Mouse (Mus musculus) left cerebral cortex, adult 11 months (tissue): ENCODE measurements around the gene Gdpgp1.
A peak's percentile ranks its signal among the peaks of the same experiment; 100 is the strongest.

Experiments
- DNase-seq: peaks from one replicate; pipeline ENCODE4 v3.0.0; 2022; ENCODE audit warnings: low spot score

Gene Gdpgp1

DNA sequence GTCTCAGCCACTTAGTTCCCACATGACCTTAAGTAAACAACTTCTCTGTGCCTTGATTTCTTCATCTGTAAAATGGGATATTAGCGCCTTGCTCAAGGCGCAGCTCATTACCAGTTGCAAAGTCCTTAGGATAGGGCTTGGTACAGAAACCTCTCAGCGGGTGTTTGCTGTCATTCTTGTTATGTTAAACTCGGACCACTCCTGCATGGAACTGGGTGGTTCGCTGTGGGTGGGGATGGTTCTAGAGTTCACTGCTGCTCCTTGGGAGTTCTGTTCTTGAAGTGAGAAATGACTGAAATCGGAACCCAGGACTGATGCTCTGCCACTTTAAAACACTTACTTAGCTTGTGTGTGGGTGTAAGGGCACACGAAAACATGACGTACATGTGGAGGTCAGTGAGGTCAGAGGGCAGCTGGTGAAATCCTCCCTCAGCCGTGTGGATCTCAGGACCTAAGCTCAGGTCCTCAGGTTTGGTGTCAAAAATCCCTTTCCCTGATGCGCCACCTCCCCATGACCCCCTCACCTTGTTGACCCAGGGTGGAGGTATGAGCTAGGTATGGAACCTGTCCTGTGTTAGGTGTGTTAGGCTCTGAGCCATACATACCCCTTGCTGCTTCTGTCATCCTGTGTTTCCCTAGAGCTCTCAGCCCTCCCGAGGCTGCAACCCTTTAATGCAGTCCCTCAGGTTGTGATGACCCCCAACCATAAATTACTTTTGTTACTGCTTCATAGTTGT is 32.6 kb upstream of the Gdpgp1 start:
- no peak for DNase-seq

DNA sequence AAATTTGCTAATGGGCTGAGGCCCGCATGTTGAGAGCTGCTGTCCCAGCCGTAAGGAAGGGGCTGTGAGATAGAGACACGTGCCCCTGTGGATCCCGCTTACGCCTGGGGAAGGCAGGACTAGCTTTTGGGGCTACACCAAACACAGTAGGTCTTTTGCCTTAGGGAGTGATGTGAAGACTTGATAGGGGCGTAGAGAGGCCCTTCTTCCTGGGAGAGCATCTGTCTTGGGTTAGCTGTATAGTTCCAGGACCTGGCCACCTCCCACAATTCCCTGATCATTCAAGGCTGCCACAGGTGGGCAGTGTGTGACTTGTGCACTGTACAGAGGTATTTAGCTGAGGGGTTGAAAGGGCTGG is 32.1 kb upstream of the Gdpgp1 start:
- DNase-seq, result no peak

DNA sequence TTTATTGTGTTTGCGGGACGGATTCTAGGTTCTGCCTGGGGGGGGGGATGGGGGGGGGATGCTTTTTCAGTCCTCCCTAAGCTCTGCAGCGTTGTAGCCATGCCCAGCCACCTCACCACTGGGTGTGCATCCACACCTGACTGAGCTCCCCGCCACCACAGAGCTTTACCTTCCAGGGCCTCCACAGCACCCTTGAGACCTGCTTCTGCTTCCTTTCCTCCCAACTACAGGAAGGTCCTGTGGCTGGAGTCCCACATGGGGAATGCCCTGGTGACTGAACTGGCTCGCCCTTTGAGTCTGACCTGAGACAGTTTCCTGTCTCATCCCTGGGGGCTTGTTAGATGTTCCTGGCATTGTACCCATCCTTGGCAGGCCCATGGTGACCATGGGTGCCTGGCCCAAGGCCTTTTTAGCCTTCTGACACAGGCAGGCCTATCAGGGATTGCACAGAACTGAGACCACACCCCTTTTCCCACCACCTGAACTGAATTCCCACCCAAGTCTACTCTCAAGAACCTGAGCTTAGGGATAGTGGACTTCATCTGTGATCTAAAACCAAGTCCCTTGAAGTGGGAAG is 31.6 kb upstream of the Gdpgp1 start:
- DNase-seq, result no peak

DNA sequence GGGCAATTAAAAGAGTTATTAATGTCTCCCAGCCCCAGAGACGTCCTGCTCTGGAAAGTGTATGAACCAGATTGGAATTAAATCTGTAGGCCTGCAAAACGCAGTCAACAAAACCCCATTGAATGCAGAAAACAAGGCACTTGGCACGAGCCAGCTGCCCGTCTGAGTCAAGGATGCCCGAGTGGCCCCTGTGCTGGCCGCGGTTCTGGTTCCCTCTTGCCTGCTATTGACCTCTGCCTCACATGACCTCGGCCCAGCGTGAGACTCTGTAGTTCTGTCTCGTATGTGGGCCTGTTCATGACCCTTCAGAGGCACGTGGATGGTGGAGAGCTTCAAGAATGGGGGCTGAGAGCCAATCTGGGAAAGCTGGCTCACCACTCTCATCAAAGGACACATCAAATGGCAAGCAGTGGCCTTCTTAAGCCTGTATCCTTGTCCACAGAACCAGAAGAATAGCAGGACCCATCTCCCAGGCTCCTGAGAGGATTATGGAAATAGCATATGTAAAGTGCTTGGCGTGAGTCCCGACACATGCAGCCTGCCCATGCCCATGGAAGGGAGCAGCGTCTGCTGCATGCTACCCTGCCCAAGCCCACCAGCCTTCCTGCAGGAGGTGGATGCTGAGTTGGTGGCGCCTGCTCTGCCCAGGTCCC is 30.7 kb upstream of the Gdpgp1 start:
- no peak for DNase-seq

DNA sequence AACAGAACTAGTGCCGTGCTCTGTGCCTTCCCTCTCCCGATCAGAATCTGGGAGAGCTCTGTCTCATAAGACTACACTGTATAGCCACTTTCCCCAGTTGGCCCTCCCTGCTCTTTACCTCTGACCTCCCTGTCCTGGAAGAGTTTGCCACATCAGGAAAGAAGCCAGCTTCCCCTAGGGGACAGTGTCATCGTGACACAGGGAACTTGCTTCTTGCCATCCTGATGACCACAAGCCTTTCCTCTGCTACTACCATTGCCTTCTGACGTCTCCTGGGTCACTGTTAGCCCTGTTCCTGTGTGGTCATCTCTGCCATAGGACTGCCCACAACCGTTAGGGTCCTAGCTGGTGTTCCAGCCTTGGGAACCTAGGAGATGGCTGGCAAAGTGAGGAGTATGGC is 29.7 kb upstream of the Gdpgp1 start:
- no peak for DNase-seq

DNA sequence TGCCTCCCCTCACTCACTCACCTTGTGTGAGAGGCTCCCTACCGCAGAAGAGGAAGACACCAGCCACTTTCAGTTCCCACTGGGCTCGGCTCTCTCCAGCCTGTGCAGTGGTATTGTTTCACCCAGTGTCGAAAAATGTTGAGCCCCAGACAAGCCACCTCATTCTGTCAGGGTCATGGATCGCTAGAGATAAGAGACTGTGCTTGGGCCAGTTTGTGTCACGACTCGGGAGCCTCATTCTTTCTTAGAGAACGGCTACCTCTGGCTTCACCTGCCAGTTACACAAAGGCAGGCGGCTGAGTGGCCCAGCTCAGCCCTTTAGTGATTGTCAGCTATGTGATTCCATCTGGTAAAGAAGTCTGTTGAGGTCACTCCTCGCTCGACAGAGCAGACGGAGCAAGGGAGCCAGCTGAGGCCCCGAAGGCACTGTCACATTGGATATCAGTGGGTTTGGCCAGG is 29.0 kb upstream of the Gdpgp1 start:
- no peak for DNase-seq

DNA sequence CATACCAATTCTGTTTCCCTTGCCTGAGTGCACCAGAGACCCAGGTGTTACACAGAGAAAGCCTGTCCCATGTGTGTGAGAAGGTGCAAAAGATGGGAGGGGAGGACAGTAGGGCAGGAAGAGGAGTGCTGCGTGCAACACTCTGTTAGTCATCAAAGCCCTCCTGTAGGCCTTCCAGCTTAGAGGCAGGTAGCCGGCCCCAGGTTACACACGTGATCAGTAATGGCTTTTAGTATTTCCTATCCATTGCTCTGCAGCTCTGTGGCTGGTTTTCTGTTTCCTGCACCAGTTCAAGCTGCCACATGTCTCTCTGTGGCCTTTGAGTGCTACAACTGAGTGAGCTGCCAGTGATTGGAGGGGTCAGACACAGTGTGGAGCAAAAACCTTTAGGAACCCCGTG is 28.3 kb upstream of the Gdpgp1 start:
- DNase-seq, result no peak

DNA sequence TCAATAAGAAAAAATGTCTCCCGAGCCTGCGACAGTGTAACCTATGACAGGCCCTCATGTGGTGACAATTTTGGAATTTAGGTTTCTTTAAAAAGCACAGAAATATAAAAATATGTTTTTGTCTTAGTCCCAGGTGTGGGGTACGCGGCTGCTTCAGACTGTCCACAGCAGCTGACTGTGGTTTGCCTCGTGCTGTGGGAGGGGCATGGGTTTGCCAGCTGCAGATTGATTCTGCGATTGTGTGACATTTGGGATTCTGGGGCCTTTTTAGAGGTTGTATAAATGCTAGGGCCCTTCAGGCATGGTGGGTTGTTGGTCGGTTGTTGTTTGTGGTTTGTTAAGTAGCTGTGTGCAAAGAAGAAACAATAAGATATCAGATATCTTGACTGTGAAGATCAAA is 27.7 kb upstream of the Gdpgp1 start:
- no peak for DNase-seq

DNA sequence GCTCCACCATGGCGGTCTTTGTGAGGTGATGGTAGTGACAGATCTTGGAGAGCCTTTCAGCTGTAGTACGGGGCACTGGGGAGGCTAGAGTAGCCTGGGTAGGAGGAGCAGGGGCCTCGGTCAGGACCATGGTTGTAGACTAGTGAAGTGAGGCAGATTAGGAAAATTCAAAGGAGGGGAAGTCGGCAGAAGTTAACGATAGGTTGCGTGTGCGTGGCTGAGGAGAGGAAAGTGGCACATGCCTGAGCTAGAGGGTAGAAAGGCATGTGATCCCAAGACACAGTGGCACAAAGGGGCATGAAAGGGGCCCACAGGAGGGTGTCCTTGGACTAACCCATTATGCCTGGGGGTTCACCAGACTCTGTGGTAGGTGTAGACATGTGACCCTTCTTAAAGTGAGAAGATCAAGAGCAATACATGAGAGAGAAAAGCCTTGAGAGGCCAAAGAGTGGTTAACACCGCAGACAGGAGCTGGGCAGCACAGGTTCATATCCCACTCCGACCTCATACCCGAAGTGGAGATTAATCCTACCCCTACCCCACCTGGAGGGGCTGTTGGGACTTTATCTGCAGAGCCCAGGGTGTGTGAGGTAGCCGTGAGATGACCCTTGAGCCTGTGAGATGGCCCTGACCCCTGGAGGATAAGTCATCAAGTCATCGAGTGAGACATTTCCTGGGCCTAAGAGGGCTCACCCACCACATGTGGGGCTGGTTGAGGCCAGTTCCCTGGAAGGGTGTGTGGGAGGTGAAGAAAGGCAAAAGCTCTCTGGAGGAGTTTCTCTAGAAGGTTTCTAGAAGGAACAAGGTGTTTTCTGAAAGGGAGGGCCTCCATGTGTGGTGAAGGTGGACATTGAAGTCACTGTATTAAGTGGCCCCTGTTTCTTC is 26.7 kb upstream of the Gdpgp1 start:
- DNase-seq, result no peak

DNA sequence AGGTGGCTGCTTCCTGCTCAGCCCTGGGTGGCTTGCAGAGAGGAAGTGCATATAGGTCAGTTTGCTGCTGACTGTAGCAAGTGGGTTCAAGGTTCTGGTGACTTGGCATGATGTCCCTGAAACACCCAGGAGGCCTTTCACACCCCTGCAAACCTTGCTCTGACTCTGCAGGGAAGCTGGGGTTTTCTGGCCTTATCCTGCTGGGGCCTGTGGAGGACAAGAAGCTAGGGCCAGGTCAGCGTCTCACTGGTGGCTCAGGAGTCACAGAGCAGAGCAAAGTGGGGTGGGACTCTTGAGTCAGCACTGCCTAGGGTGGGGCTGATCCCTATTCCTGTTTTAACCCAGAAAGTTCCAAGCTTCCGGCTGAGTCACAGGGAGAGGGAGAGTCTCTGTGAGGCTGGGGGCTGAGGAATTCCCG is 25.3 kb upstream of the Gdpgp1 start:
- no peak for DNase-seq

DNA sequence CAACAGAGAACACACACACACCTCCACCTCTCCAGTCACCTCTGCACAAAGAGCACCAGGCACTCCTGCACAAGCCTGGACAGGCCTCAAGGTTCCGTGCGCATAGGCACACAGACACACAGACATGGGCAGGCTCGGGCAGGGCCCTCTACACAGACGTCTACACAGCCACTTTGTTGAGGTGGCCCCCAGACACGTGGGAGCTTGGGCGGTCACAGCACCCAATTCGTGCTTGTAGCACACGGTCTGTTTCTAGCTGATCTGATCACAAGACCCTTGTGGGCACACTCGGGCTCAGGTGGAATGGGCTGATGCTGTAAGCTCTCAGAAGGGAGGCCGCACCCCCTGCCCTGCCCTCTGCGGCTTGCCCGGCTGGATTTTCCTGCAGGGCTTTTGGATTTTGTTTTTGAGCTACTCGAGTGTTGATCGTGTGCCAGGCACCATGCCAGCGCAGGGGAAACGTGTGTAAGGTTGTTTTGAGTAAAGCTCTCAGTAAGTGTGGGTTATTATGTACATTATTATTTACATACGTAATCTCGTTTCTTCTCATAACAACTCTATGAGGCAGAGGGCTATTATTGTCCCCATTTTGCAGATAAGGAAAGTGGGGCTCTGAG is 24.5 kb upstream of the Gdpgp1 start:
- DNase-seq, result no peak

DNA sequence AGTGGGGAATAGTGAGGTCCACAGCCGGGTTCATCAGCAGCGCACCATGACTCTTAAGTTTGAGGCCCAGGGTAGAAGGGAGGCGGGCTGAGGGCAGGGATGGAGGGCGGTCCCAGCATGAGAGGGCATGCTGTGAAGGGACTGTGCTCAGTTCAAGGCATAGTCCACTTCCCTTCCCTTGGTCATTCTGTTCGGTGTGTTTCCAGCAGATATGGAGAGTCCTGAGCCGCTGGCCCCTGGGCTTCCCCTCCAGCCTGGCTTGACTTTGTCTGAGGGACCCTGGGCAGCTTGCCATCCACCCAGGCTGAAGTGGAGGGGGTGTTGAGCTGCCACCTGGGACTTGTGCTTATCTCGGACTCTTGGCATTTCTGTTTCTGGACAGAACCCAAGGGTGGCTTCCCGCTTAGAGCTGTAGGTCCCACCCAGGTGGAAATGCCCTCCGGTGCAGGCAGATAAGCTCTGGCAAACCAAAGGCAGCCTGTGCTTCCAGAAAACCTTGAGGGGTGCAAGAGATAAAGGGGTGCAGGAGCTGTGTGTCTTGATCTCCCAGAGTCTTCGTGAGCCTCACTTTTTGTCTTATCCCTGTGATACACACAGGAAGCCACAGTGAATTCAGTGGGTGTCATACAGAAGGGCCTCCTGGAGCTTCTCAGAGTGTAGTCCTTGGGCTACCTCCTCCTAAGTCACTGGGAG is 23.8 kb upstream of the Gdpgp1 start:
- DNase-seq, result no peak

DNA sequence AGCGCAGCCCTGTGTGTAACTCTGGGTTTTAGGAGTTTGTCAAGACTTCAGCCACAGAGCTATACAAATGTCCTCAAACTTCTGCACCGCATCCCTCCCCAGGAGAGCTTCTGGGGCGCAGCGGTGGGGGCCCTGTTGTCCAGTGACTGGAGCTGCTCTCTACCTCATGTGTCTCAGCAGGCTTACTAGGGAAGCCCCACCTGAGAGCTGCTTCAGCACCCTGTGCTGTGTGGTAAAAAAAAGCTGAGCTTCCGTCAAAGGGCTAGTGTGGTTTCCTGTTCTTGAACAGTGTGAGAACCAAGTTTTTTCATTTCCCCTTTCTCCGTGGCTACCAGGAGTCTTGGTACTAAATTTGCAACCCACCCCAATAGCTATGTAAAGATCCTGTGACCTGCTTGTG is 23.0 kb upstream of the Gdpgp1 start:
- DNase-seq, result no peak

DNA sequence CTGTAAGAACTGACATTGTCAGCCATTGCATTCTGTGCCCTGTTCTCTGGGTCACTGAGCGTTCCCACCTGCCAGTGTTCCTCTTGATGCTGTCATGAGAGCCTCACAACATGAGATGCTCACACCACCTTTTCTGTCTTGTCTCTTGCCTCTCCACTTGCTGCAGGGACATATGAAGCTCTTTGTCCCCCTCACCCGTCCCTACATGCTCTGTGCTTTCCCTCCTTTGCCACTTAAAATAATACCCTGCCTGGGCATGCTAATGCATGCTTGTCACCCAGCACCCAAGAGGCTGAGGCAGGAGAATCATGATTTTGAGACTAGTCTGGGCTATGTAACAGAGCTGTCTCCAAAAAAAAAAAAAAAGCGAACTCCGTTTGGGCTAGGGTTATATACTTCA is 21.7 kb upstream of the Gdpgp1 start:
- DNase-seq, result no peak

DNA sequence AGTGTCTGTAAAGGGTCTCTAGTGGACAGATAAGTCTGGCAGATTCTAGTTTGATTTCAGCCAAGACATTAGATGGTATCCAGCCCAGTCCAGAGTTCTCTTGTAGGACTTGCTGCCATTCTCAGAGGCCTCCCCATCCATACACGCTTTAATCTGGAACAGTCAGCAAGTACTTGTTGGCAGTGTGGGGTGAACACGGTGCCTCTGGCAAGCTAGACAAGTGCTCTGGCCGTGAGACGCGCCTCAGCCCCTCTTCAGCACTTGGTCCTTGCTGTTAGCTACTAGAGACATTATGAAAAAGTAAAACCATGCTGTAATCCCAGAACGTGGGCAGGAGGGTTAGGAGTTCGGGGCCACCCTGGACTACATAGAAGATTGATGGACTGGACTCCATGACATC is 19.1 kb upstream of the Gdpgp1 start:
- DNase-seq, result no peak

DNA sequence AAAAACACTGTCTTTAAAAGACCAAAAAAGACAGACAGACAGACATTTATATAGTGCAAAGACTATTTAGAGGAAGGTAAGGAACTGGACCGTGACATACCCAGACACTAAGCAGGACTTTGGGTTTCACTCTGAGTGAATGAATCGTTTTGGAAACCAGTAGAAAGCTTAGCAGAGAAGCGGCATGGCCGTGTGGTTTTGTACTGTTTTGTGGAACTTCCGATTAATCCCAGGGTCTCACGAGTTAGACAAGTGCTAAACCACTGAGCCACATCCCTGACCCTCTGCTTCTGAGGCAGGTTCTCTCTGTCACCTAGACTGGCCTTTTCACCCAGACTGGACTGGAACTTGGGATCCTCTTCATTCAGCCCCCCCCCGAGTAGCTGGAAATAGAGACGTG is 18.2 kb upstream of the Gdpgp1 start:
- no peak for DNase-seq

DNA sequence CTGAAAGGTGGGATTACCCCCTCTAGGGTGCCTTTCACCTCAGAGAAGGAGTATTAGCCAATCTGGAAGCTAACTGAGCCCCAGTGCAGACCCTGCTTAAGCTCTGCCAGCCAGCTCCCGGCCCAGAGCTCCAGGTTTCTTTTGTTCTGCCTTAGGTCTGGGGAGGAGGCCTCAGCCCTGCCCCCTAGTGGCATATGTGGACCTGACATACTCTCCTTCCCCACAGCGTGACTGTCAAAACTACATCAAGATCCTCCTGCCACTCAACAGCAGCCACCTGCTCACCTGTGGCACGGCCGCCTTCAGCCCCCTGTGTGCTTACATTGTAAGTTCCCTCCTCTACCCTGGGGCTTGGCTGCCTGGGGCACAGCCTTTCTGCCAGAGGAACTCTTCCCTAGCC is 17.3 kb upstream of the Gdpgp1 start:
- peak; percentile 49 for DNase-seq

DNA sequence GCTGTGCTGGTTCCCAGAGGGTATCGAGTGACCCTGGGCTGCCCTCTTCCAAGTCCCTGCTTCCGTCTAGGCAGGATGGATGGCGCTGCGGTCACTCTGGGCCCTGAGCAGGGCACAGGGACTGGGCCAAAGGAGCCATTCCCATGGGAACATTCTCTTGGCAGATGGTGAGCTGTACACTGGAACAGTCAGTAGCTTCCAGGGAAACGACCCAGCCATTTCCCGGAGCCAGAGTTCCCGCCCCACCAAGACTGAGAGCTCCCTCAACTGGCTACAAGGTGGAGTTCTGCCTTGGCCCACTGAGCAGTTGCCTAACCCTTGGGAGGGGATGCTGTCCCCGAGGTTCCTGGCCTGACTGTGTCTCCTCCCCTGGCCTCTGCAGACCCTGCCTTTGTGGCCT is 16.1 kb upstream of the Gdpgp1 start:
- no peak for DNase-seq

DNA sequence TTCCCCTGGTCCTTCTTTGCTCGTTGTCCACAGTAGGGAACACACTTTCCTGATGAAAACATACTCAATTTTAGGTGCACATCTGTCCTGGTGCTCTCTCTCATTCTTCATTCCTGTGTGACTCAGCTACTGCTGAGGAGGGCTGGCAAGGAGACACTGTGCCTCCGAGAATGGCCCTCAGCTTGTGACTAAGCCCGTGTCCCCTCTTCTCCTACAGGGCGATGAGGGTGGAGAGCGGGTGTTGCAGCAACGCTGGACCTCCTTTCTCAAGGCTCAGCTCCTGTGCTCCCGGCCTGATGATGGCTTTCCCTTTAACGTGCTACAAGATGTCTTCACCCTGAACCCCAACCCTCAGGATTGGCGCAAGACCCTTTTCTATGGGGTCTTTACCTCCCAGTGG is 14.0 kb upstream of the Gdpgp1 start:
- DNase-seq, result no peak

DNA sequence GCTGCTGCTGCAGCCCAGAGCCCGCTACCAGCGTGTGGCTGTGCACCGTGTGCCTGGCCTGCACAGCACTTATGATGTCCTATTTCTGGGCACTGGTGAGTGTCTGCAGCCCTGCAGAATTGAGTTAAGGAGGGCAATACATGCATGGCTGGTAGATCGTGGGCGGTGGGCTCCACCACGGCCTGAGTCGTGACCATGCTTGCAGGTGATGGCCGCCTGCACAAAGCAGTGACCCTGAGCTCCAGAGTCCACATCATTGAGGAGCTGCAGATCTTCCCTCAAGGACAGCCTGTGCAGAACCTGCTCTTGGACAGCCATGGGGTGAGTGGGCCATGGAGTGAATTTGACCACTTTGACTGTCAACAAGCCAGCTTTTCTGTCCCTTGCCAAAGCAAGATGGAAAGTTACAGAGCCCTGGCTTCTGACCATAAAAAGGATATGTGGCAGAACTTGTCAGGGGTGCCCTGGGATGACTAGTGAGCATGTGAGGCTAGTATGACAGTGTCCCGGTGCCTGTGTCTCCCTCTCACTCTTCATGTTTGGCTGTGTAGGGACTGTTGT is 12.3 kb upstream of the Gdpgp1 start:
- DNase-seq, result no peak

DNA sequence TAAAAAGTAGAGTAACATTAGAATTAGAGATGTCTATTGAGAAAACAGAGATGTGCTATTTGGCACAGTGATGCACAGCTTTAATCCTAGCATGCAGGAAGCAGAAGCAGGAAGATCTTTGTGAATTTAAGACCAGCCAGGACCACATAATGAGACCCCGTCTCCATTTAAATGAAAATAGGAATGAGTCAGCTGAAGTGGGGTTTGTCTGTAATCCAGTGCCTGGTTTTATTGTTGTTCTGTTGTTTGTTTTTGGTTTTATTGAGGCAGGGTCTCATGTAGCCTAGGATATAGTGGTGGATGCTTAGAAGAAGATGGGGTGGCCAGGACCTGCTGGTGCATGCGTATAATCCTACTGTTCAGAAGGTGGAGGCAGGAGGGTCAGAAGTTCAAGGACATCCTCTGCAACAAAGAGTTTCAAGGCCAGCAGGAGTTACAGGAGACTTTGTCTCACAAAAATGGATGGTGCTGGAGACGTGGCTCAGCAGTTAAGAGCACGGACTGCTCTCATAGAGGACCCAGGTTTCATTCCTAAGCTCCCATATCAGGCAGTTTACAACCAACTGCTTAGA is 11.4 kb upstream of the Gdpgp1 start:
- DNase-seq, result no peak
